Mouse (Mus musculus) hindlimb bud, embryonic 11.5 days (tissue): ENCODE measurements around the gene Ttf1.

ENCODE experiments used
- DNase-seq: peaks from one replicate; pipeline ENCODE4 v3.0.0-alpha.2; 2012; ENCODE audit warnings: low read depth, low spot score; ENCODE audit errors: extremely low spot score

Gene Ttf1

DNA sequence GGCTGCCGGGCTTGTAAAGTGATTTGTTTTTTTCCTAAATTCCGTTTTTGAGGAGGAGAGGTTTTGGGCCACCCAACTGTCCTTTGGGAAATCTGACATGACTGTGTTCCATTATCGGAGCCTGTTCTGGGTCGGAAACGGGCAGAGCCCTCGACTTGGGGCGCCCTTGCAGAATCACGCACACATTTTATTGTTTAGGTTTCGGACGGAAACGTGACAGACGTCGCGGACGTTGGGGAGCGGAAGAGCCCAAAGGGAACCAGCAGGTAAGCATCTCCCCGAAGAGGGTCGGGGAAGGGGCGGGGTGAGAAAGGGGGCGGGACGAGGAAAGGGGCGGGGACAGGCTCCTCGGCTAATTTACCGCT lies 64.5 kb downstream of the Ttf1 start:
- no peak for DNase-seq

DNA sequence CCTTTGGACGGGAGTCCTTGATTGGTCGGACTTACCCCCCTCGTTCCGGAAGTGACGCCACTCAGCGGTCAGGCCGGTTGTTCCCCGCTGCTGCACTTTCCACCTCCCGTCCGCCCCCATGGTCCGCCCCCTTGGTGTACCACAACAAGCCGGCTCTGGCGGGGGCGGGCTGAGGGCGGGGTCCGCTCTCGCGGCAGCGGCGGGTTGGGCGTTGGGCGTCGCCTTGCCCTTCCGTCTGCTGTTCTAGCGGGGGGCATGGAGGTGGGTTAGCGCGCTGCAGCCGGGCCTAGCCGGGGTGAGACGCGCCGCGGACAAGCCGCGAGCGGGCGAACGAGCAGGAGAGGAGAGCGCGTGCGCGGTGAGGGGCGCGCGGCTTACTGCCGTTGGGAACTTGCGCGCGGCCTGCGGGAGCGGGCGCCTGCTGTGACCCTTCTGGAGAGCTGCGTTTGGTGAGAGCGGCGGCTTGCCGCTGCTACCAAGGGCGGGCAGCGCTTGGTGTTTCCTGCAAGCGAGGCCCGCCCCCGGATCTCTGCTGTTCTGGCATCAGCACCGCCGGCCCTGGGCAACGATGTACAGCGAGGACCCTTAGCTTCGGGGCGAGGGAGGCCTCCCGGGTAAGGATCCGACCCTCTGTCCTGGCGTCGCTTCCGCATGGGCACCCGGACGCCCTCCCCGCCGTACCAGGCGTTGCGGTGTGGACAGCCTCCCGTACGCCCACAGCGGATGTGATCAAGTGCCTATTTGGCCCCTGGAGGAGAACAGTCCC lies 65.1 kb downstream of the Ttf1 start:
- peak; percentile 93 for DNase-seq

DNA sequence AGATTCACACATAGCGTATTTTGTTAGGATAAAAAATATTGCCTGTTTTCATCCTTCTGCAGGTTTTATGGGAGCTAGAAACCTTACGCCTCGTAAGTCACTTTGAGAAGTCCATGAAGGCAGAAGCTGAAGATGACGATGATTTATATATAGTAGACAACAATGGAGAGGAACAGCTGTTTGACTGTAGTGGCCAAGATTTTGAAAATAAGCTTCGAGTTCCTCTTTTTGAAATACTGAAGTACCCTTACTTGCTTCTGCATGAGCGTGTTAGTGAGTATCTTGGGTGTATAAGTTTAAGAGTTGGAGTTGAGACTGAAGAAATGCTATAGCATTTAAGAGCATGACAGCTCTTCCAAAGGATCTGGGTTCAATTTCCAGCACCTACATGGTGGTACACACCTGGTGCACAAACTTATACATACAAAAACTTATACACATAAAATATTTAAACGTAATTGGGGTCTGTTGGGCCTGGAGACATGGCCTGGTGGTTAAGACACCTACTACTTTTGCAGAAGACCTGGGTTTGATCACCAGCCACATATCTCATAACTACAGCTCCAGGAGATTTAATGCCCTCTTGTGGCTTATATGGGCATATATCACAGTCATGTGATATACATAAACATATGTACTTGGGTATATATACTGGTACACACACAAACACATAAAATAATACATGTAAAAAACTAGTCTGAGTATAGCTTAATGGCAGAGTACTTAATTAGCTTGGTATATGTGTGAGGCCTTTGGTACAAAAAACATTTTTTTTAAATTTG lies 70.2 kb downstream of the Ttf1 start:
- no peak for DNase-seq

DNA sequence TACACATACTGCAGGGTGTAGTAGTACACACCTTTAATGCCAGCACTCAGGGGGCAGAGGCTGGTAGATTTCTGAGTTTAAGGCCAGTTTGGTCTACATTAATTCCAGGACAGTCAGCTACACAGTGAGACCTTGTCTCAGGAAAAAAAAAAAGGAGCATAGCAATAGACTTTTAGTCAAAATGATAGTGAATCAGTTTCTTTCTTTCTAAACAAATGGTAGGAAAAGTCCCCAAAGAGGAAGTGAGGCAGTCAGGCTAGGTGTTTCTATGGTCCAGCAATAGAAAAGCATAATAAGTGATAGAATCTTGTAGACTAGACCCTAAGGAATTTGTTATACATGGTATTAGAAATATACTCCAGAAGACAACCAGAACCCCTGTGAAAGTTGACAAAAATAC lies 75.1 kb downstream of the Ttf1 start:
- DNase-seq: no peak
